14 mouse cellular contexts compared by ENCODE assay signal in genomic region chr8:115522527-115522926, GRCm38 (mm10).
A peak's percentile ranks its signal among the peaks of the same experiment; 100 is the strongest.
DNase-seq lines count a peak whose midpoint lies in the region; ATAC-seq and TF ChIP-seq lines count a peak whose summit lies in the region.
"Had no signal": no experiment of that assay in that cellular context is flagged by ENCODE, and none has a peak within 500 bp of the region (broad histone marks: within the 10 kb centered on the region; RNA-seq: fewer than 3 reads in every experiment).

No protein-coding gene starts in this region.

- H3K4me2 ChIP-seq in kidney, embryonic 15.5 days = no peak overlapping the region
- no peak overlapping the region for H3K4me2 ChIP-seq in intestine, embryonic 16.5 days (ENCODE audit: low read depth, low read length)
- no peak overlapping the region for H3K4me2 ChIP-seq in lung, embryonic 14.5 days
- H3K4me2 ChIP-seq in stomach, embryonic 16.5 days (ENCODE audit: low read depth, low read length) = no peak overlapping the region
- H3K4me2 ChIP-seq: embryonic facial prominence, embryonic 12.5 days; limb, embryonic 15.5 days had no signal

- H3K27me3 ChIP-seq in kidney, embryonic 15.5 days = no peaks in the 10 kb centered on the region
- H3K27me3 ChIP-seq in intestine, embryonic 16.5 days (replicated peaks; ENCODE audit: control insufficient read depth, insufficient read depth, low read length) = no peaks in the 10 kb centered on the region
- H3K27me3 ChIP-seq in lung, embryonic 14.5 days (ENCODE audit: insufficient read depth, low read length) = no peaks in the 10 kb centered on the region
- no peaks in the 10 kb centered on the region for H3K27me3 ChIP-seq in stomach, embryonic 16.5 days (ENCODE audit: control insufficient read depth, insufficient read depth, low read length)
- H3K27me3 ChIP-seq: embryonic facial prominence, embryonic 12.5 days; limb, embryonic 15.5 days had no signal

- TF ChIP-seq CTCF in lung, embryonic 14.5 days (IDR thresholded peaks at IDR 0.05; ENCODE audit: low read depth) = no peak

- ATAC-seq in kidney, embryonic 15.5 days (replicated peaks; ENCODE audit: low FRiP score) = no peak
- ATAC-seq in intestine, embryonic 16.5 days = peak; percentile 93
- no peak for ATAC-seq in lung, embryonic 14.5 days (ENCODE audit: insufficient read depth)
- ATAC-seq in stomach, embryonic 16.5 days (ENCODE audit: insufficient read depth, low FRiP score) = peak; percentile 78
- ATAC-seq: forebrain, embryonic 14.5 days; inflammation-experienced regulatory T-cells, adult 6 months had no signal

- 77% methylated on average over 5 of the region's 5 CpGs for WGBS in kidney, embryonic 15.5 days
- 52% methylated on average over 5 of the region's 5 CpGs for WGBS in intestine, embryonic 16.5 days
- 72% methylated on average over 5 of the region's 5 CpGs for WGBS in lung, embryonic 14.5 days
- 55% methylated on average over 5 of the region's 5 CpGs for WGBS in stomach, embryonic 16.5 days

- no peaks in the 10 kb centered on the region for H3K4me1 ChIP-seq in kidney, embryonic 15.5 days
- 0 out of 2 replicates have a peak, but pooled peaks cover 2% of the 10 kb centered on the region for H3K4me1 ChIP-seq in intestine, embryonic 16.5 days (ENCODE audit: control insufficient read depth, insufficient read depth, low read length)
- no peaks in the 10 kb centered on the region for H3K4me1 ChIP-seq in lung, embryonic 14.5 days (ENCODE audit: insufficient read depth)
- no peaks in the 10 kb centered on the region for H3K4me1 ChIP-seq in stomach, embryonic 16.5 days (ENCODE audit: control insufficient read depth, insufficient read depth, low read length)
- H3K4me1 ChIP-seq: embryonic facial prominence, embryonic 12.5 days; limb, embryonic 15.5 days; midbrain, embryonic 10.5 days had no signal

- H3K9me3 ChIP-seq in kidney, embryonic 15.5 days (replicated peaks) = no peaks in the 10 kb centered on the region
- no peaks in the 10 kb centered on the region for H3K9me3 ChIP-seq in intestine, embryonic 16.5 days (ENCODE audit: control insufficient read depth, low read length)
- no peaks in the 10 kb centered on the region for H3K9me3 ChIP-seq in lung, embryonic 14.5 days (ENCODE audit: low read depth, low read length)
- no peaks in the 10 kb centered on the region for H3K9me3 ChIP-seq in stomach, embryonic 16.5 days (replicated peaks; ENCODE audit: control insufficient read depth, low read length)
- H3K9me3 ChIP-seq: embryonic facial prominence, embryonic 12.5 days; limb, embryonic 15.5 days; midbrain, embryonic 10.5 days had no signal

- peak; percentile 24 for DNase-seq in kidney, postnatal 10 days
- DNase-seq in lung, embryonic 14.5 days = peak; percentile 14
- no peak for DNase-seq in frontal cortex, postnatal 25 days (ENCODE audit: low spot score in 2 of 2)
- no peak for DNase-seq in left cerebral cortex, adult 8-10 months (ENCODE audit: low spot score in 2 of 2)
- DNase-seq: cerebellum, adult 11-12 months; heart, postnatal 14 days had no signal

- no peak overlapping the region for H3K4me3 ChIP-seq in kidney, embryonic 15.5 days (replicated peaks)
- H3K4me3 ChIP-seq in intestine, embryonic 16.5 days (ENCODE audit: low read length) = no peak overlapping the region
- H3K4me3 ChIP-seq in lung, embryonic 14.5 days (ENCODE audit: low read depth, low read length) = no peak overlapping the region
- H3K4me3 ChIP-seq in stomach, embryonic 16.5 days (replicated peaks; ENCODE audit: low read length) = no peak overlapping the region
- H3K4me3 ChIP-seq: embryonic facial prominence, embryonic 12.5 days; limb, embryonic 15.5 days; midbrain, embryonic 10.5 days had no signal

- no peaks in the 10 kb centered on the region for H3K36me3 ChIP-seq in kidney, embryonic 15.5 days
- no peaks in the 10 kb centered on the region for H3K36me3 ChIP-seq in intestine, embryonic 16.5 days (ENCODE audit: control insufficient read depth, insufficient read depth, low read length)
- no peaks in the 10 kb centered on the region for H3K36me3 ChIP-seq in lung, embryonic 14.5 days (ENCODE audit: insufficient read depth)
- H3K36me3 ChIP-seq in stomach, embryonic 16.5 days (ENCODE audit: control insufficient read depth, insufficient read depth, low read length) = no peaks in the 10 kb centered on the region
- H3K36me3 ChIP-seq: embryonic facial prominence, embryonic 12.5 days; limb, embryonic 15.5 days; midbrain, embryonic 10.5 days had no signal

- H3K27ac ChIP-seq in kidney, embryonic 15.5 days = no peak overlapping the region
- H3K27ac ChIP-seq in intestine, embryonic 16.5 days (ENCODE audit: low read length) = no peak overlapping the region
- no peak overlapping the region for H3K27ac ChIP-seq in lung, embryonic 14.5 days (ENCODE audit: low read depth)
- no peak overlapping the region for H3K27ac ChIP-seq in stomach, embryonic 16.5 days (ENCODE audit: low read length)
- H3K27ac ChIP-seq: embryonic facial prominence, embryonic 12.5 days; limb, embryonic 15.5 days; midbrain, embryonic 10.5 days had no signal

- no peak overlapping the region for H3K9ac ChIP-seq in kidney, embryonic 15.5 days
- no peak overlapping the region for H3K9ac ChIP-seq in intestine, embryonic 16.5 days (ENCODE audit: low read depth, low read length)
- no peak overlapping the region for H3K9ac ChIP-seq in lung, embryonic 14.5 days
- no peak overlapping the region for H3K9ac ChIP-seq in stomach, embryonic 16.5 days (ENCODE audit: low read length)
- H3K9ac ChIP-seq: embryonic facial prominence, embryonic 12.5 days; limb, embryonic 15.5 days had no signal

Comparison
In these comparisons a context has a peak if more than half of its experiments do, and no peak if none do; other contexts are left out.
1. DNase-seq: peak in kidney, postnatal 10 days (single experiment) and lung, embryonic 14.5 days (single experiment); none in frontal cortex, postnatal 25 days (0 of 2) and left cerebral cortex, adult 8-10 months (0 of 2).
2. ATAC-seq: peak in intestine, embryonic 16.5 days (single experiment) and stomach, embryonic 16.5 days (single experiment); none in kidney, embryonic 15.5 days (single experiment) and lung, embryonic 14.5 days (single experiment).